Mouse (Mus musculus): ENCODE data around the gene Prpf8. TPM values are rescaled to one million over a fixed set of nuclear protein-coding genes. Genes with fewer than 3 reads are reported as not detected.
"Not testable (repeated sequence)": the region's sequence is repeated elsewhere in the genome, so short reads cannot be mapped to it uniquely, and the experiment has no call there.

The Prpf8 gene
- polyA plus RNA-seq, 1 experiment: 64.2 TPM

DNA sequence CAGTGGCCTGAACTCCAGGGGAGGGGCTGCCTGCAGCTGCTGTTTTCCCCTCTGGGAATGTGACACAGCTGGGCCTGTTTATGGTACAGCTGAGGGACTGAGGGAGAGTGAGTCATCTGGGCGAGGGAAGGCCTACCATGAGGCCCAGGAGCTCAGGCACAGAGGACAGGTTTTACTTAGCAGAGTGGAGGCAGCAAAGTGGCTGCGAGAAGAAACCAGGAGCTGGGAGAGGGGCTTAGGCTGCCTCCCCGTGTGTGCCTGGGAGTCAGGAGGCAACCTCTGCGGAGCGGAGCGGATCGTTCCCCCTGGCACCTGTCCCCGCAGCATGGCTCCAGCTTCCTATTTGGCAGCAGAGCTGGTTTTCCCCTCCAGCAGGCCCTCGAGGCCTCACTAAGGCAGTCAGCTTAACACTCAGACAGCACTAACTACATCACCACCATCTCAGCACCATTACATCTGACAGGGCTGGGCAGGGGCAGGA is 65.4 kb downstream of the Prpf8 start:
- H3K27ac ChIP-seq (ENCODE audit: insufficient read depth, low read length): no peak overlapping the region
- H3K4me3 ChIP-seq (ENCODE audit: extremely low read depth, insufficient read depth, insufficient read length): no peak overlapping the region
- H3K27me3 ChIP-seq (ENCODE audit: control insufficient read depth, insufficient read depth, low read length): no peaks in the 10 kb centered on the region
- WGBS: 75% methylated on average over 9 of the region's 9 CpGs
- TF ChIP-seq POLR2A (IDR thresholded peaks at IDR 0.05; ENCODE audit: low read depth, low read length) (no peak), CTCF (IDR thresholded peaks at IDR 0.05; ENCODE audit: extremely low read depth, insufficient read depth, insufficient read length, insufficient replicate concordance) (no peak)
- H3K36me3 ChIP-seq (ENCODE audit: control insufficient read depth, insufficient read depth, low read length): peaks cover 11% of the 10 kb centered on the region; the same call in 1 of the 2 replicates
- no peak for DNase-seq (ENCODE audit: low read depth in 1 of 2, low spot score in 2 of 2)
- H3K4me1 ChIP-seq (ENCODE audit: control insufficient read depth, insufficient read depth, insufficient read length): 0 out of 2 replicates have a peak, but pooled peaks cover 2% of the 10 kb centered on the region

DNA sequence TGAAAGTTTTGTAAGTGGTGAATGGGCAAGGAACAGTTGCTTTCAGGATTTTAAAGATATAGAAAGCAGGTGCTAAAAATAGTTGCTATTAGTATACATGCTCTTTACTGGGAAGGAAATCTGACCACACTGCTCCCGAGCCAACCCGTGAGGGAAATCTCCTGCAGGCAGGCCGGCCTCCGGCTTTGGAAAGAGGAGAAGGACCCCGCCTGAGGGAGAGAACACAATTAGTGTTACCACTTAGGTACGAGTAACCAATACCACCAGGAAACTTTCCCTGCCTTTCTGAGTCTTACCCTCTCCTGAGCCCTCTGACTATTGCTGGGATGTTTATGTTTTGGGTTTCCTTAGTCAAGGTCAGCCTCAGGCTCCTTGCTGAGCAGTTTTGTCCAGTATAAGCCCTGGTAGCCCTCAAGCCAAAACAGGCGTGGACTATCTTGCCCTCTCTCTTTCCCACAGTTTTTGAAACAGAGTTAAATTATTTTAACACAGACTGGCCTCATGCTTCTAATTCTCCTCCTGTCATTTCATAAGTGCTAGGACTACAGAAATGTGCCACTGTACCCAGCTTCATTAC is 66.4 kb downstream of the Prpf8 start:
- Histone ChIP-seq H3K4me3 (ENCODE audit: extremely low read depth, insufficient read depth, insufficient read length) (no peak overlapping the region), H3K4me1 (ENCODE audit: control insufficient read depth, insufficient read depth, insufficient read length) (0 out of 2 replicates have a peak, but pooled peaks cover 2% of the 10 kb centered on the region), H3K27me3 (ENCODE audit: control insufficient read depth, insufficient read depth, low read length) (no peaks in the 10 kb centered on the region), H3K36me3 (ENCODE audit: control insufficient read depth, insufficient read depth, low read length) (peaks cover 6% of the 10 kb centered on the region; the same call in 1 of the 2 replicates), H3K27ac (ENCODE audit: insufficient read depth, low read length) (no peak overlapping the region)
- 78% methylated on average over 7 of the region's 7 CpGs for WGBS
- DNase-seq (ENCODE audit: low read depth in 1 of 2, low spot score in 2 of 2): no peak
- TF ChIP-seq POLR2A (IDR thresholded peaks at IDR 0.05; ENCODE audit: low read depth, low read length) (no peak), CTCF (IDR thresholded peaks at IDR 0.05; ENCODE audit: extremely low read depth, insufficient read depth, insufficient read length, insufficient replicate concordance) (no peak)

DNA sequence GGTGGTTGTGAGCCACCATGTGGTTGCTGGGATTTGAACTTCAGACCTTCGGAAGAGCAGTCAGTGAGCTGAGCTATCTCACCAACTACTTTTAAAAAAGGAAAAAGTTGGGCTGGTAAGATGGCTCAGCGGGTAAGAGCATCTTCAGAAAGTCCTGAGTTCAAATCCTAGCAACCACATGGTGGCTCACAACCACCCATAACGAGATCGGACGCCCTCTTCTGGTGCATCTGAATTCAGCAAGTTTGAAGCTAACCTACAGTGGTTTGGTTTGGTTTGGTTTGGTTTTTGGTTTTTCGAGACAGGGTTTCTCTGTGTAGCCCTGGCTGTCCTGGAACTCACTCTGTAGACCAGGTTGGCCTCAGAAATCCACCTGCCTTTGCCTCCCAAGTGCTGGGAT is 69.4 kb downstream of the Prpf8 start:
- DNase-seq (ENCODE audit: low read depth in 1 of 2, low spot score in 2 of 2); H3K4me3 ChIP-seq (ENCODE audit: extremely low read depth, insufficient read depth, insufficient read length); H3K36me3 ChIP-seq (ENCODE audit: control insufficient read depth, insufficient read depth, low read length); H3K27me3 ChIP-seq (ENCODE audit: control insufficient read depth, insufficient read depth, low read length); H3K27ac ChIP-seq (ENCODE audit: insufficient read depth, low read length): not testable (repeated sequence)
- H3K4me1 ChIP-seq (ENCODE audit: control insufficient read depth, insufficient read depth, insufficient read length): peaks cover 13% of the 10 kb centered on the region
- 91% methylated on average over 6 of the region's 6 CpGs for WGBS

DNA sequence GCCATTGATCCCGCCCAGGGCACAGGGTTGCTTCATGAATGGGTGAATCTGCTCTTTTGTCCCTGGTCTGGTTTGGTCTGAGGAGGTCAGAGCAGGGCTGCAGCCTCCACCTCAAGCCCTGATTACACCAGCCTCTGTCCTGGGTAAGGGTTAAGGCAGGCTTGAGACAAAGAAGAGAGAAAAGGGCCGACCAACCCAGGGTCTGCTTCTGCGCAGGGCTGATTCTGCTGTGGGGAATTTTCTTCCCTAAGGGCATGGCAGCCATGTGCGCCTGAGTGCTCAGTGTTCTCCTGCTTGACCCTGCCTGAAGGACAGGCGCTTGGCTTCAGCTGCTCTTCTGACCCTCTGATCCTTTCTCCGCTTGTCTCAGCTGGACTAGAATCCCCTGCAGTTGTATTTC is 70.5 kb downstream of the Prpf8 start:
- Histone ChIP-seq H3K27me3 (ENCODE audit: control insufficient read depth, insufficient read depth, low read length) (no peaks in the 10 kb centered on the region), H3K36me3 (ENCODE audit: control insufficient read depth, insufficient read depth, low read length) (peaks cover 6% of the 10 kb centered on the region; the same call in 1 of the 2 replicates), H3K4me3 (ENCODE audit: extremely low read depth, insufficient read depth, insufficient read length) (no peak overlapping the region), H3K4me1 (ENCODE audit: control insufficient read depth, insufficient read depth, insufficient read length) (peaks cover 20% of the 10 kb centered on the region), H3K27ac (ENCODE audit: insufficient read depth, low read length) (no peak overlapping the region)
- TF ChIP-seq CTCF (IDR thresholded peaks at IDR 0.05; ENCODE audit: extremely low read depth, insufficient read depth, insufficient read length, insufficient replicate concordance) (no peak), POLR2A (IDR thresholded peaks at IDR 0.05; ENCODE audit: low read depth, low read length) (no peak)
- no peak for DNase-seq (ENCODE audit: low read depth in 1 of 2, low spot score in 2 of 2)
- WGBS: 92% methylated on average over 6 of the region's 6 CpGs

DNA sequence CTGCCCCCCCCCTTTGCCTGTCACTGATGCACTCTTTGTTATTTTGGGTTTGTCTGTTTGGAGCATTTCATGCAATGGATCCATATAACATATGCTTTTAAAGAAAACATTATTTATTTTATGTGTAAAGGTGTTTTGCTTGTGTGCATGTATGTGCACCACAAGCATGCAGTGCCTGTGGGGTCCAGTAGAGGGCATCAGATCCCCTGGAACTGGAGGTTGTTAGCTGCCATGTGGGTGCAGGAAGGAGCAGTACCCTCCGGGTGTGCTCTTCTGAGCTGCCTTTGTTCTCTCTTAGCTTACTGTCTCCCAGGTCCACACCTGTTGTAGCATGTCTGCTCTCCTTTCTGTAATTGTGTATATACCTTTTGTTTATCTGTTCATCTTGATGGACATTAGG is 71.5 kb downstream of the Prpf8 start:
- no peak for DNase-seq (ENCODE audit: low read depth in 1 of 2, low spot score in 2 of 2)
- Histone ChIP-seq H3K4me3 (ENCODE audit: extremely low read depth, insufficient read depth, insufficient read length) (no peak overlapping the region), H3K27ac (ENCODE audit: insufficient read depth, low read length) (no peak overlapping the region), H3K27me3 (ENCODE audit: control insufficient read depth, insufficient read depth, low read length) (no peaks in the 10 kb centered on the region), H3K36me3 (ENCODE audit: control insufficient read depth, insufficient read depth, low read length) (peaks cover 11% of the 10 kb centered on the region), H3K4me1 (ENCODE audit: control insufficient read depth, insufficient read depth, insufficient read length) (peaks cover 20% of the 10 kb centered on the region)
- TF ChIP-seq POLR2A (IDR thresholded peaks at IDR 0.05; ENCODE audit: low read depth, low read length) (no peak), CTCF (IDR thresholded peaks at IDR 0.05; ENCODE audit: extremely low read depth, insufficient read depth, insufficient read length, insufficient replicate concordance) (no peak)
- 72% methylated on average over 1 of the region's 1 CpGs for WGBS

Other genes starting within 250 kb of the Prpf8 start
- 23.6 and 26.2 TPM in 2 replicates for gene Rpa1, start 138.5 kb upstream of the Prpf8 start, polyA plus RNA-seq (2012; rRNA removed)
- gene Smyd4, start 138.4 kb upstream of the Prpf8 start, polyA plus RNA-seq (2012; rRNA removed): 4.0 and 4.7 TPM in 2 replicates
- gene Serpinf1, start 64.1 kb upstream of the Prpf8 start, polyA plus RNA-seq (2012; rRNA removed): 9.7 and 12.6 TPM in 2 replicates
- 0.25 and 0.75 TPM in 2 replicates for gene Serpinf2, start 47.2 kb upstream of the Prpf8 start, polyA plus RNA-seq (2012; rRNA removed)
- gene Wdr81, start 32.1 kb upstream of the Prpf8 start, polyA plus RNA-seq (2012; rRNA removed): 34.4 and 46.3 TPM in 2 replicates
- gene Tlcd2, start 25.1 kb upstream of the Prpf8 start, polyA plus RNA-seq (2012; rRNA removed): 6.9 and 8.4 TPM in 2 replicates
- gene Rilp, start 23.3 kb downstream of the Prpf8 start, polyA plus RNA-seq (2012; rRNA removed): 1.1 and 1.6 TPM in 2 replicates
- gene Scarf1, start 26.7 kb downstream of the Prpf8 start, polyA plus RNA-seq (2012; rRNA removed): 11.5 and 13.5 TPM in 2 replicates
- gene Slc43a2, start 44.9 kb downstream of the Prpf8 start, polyA plus RNA-seq (2012; rRNA removed): 57.3 and 62.8 TPM in 2 replicates
- 51.7 and 54.1 TPM in 2 replicates for gene Pitpna, start 101.3 kb downstream of the Prpf8 start, polyA plus RNA-seq (2012; rRNA removed)
- 56.9 and 65.0 TPM in 2 replicates for gene Inpp5k, start 144.2 kb downstream of the Prpf8 start, polyA plus RNA-seq (2012; rRNA removed)
- gene Myo1c, start 163.7 kb downstream of the Prpf8 start, polyA plus RNA-seq (2012; rRNA removed): 130 and 157 TPM in 2 replicates
- 43.1 and 54.4 TPM in 2 replicates for gene Crk, start 192.4 kb downstream of the Prpf8 start, polyA plus RNA-seq (2012; rRNA removed)
- 48.3 and 56.7 TPM in 2 replicates for gene Ywhae, start 246.1 kb downstream of the Prpf8 start, polyA plus RNA-seq (2012; rRNA removed)